Mouse (Mus musculus) liver, embryonic 14.5 days (tissue): ENCODE measurements at regions not wholly inside any gene's neighbourhood (a gene's known extent, or its start where the extent isn't known, plus 50 kb on each side); places are given as distances from the start of the nearest gene placed in this dataset.

Source experiments
- CTCF ChIP-seq: IDR thresholded peaks from 2 replicates; pipeline ENCODE4 v1.5.1; 2016; ENCODE audit warnings: antibody characterized with exemption, low read depth, control low read depth
- EP300 ChIP-seq: IDR thresholded peaks from 2 replicates; pipeline ENCODE4 v1.6.1; 2016; ENCODE audit warnings: antibody characterized with exemption, low read depth

DNA sequence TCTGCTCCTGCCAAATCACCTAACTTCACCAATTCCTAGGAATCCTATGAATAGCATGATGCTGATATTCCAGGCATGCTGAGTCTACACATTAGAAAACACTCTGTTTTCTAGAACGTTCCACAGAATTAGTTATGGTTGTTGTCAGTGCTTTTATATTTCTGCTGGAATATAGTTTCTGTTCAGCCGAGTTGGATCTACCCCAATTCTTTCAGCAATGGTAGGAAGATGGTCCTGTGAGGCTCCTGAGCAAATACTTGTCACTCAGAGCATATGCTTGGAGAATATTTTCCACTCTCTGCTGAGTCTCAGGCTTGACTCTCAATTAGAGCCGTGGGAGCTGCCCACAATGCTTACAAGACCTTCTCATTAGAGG, 262.3 kb upstream of the Emcn start:
- TF ChIP-seq EP300: no peak
- no peak for TF ChIP-seq CTCF
